Mouse (Mus musculus) inflammation-experienced regulatory T-cells, adult 6 months (primary cell): ENCODE data around the gene Raver2. TPM values are rescaled to one million over a fixed set of nuclear protein-coding genes. Genes with fewer than 3 reads are reported as not detected.
"Not testable (repeated sequence)": the region's sequence is repeated elsewhere in the genome, so short reads cannot be mapped to it uniquely, and the experiment has no call there.

ENCODE experiments used
- ATAC-seq: one replicate; pipeline ENCODE4 v1.8.0; 2017
- polyA plus RNA-seq, 3 experiments: library from polyadenylated mRNA; unstranded; fragments of 100-300 nt; shearing (Covaris generic); gene quantifications; one replicate each; pipeline ENCODE4 v1.2.1; 2017

Gene Raver2
- 1 to 10 TPM; 1.7 to 2.6 (median 2.3) TPM for polyA plus RNA-seq

GRCm38 (mm10) chr4:101068786-101069153 lies at the start of gene Raver2:
Raver2 (plus strand) TSS chr4:101068983.
- ATAC-seq = peak; percentile 25

GRCm38 (mm10) chr4:101020596-101020995 lies 48.2 kb upstream of the Raver2 start, which contains the start of gene Gm10577:
Gm10577 (minus strand) TSS chr4:101020696.
- ATAC-seq = no peak

DNA sequence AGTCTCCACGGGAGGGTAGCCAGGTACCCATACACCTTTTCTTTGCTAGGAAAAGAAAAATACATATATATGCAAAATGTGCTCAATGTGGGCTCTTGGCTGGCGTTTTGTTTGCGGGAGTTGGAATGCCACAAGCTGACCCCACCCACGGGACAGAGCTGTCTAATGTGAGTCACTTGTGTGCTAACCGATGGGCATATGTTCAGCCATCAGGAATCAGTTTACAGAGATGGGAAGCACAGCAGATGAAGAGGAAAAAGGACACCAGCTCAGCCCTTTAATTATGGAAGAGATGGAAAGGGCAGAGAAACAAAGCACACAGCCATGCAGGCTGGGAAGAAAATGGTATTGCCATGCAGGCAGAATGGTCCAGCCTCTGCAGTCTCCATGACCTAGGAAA lies 42.2 kb upstream of the Raver2 start:
- no peak for ATAC-seq

DNA sequence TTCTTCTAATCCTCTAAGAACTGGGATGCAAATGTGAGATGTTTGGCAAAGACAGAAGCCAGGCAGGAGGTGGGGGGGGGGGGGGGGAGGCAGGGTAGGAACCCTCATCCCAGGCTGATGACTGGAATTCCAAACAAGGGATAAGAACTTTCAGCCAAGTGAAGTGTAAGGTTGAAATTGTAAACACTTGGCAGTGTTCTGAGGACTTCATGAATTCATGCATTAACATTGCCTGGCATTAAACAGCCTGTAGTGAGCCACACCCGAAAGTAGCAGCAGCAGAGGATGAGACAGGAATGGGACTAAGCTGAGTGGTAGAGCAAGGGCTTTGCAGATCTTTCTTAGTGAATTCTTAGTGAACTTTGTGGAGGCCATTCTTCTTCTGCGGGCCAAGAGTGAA lies 41.8 kb upstream of the Raver2 start:
- no peak for ATAC-seq

- ATAC-seq = no peak
Observed at GRCm38 (mm10) chr4:101027852-101028411, 40.9 kb upstream of the Raver2 start.

DNA sequence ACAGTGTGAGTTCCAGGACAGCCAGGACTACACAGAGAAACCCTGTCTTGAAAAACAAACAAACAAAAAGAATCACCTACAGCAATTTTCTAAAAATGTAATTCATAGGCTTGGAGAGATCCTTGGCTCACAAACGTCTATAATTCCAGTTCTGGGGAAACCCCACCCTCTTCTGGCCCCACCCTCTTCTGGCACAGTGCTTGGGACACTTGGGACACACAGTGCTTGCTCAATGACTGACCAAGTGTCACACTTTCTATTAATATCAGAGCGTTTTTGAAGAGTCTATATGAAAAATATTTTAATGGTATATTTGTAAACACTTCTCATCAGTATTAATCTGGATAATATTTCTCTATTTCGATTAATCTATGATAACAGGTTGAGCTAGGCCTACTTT lies 35.7 kb upstream of the Raver2 start:
- ATAC-seq = no peak

GRCm38 (mm10) chr4:101035131-101035530 lies 33.7 kb upstream of the Raver2 start:
- no peak for ATAC-seq

DNA sequence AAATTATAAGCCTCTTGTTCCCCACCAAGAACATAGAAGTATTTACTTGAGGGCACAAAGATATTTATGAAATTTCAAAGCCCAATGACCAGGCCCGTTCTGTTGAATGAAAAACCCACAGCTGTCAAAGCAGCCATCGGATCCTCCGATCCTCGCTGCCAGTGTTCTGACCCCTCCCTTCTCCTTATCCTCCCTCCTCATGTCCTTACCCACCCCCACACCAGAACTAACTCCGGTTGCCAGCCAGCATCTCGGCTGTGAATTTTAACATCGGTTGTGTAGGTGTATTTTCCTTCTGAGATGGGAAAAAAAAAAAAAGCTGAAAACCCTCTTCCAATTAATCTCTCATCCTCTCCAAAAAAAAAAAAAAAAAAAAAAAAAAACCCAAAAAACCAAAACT lies 31.6 kb upstream of the Raver2 start:
- ATAC-seq = no peak

- ATAC-seq = no peak
Observed at GRCm38 (mm10) chr4:101043691-101044090, 25.1 kb upstream of the Raver2 start.

GRCm38 (mm10) chr4:101044149-101044548 lies 24.6 kb upstream of the Raver2 start:
- ATAC-seq = no peak

DNA sequence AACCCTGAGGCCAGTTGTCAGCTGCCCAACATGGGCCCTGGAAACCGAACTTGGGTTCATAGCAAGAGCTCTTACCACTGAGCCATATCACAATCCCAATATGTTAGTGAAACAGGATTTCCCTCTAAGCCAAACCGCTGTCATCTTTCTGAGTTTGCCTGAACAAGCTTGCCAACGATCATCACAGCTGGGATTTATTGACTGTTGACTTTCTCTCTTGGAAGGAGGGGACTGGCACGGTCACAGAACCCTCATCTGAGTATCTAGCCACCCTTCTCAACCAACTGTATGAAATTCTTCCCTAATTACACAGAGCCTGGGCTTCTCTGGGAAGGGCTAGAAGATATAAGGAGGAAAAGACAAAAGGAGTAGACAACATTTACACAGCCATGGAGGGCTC lies 22.2 kb upstream of the Raver2 start:
- no peak for ATAC-seq

DNA sequence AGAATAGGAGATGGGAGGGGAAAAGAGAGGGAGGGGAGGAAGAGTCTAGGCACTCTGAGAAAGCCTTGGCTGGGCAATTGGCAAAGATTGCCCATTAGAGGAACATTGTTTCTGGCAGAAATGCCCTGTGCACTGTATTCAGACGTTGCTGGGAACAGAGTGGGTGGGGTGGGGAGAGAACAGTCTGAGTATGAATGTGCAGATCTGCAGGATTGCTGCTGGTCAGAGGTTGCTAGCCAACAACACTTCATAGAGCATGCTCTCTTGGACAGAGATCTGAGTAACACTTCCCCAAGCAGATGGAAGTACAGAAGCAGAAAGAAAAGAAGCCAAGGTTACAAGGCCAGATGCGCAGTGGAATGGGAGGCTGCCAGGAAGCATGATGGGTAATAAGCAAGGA lies 6.6 kb upstream of the Raver2 start:
- ATAC-seq = no peak

DNA sequence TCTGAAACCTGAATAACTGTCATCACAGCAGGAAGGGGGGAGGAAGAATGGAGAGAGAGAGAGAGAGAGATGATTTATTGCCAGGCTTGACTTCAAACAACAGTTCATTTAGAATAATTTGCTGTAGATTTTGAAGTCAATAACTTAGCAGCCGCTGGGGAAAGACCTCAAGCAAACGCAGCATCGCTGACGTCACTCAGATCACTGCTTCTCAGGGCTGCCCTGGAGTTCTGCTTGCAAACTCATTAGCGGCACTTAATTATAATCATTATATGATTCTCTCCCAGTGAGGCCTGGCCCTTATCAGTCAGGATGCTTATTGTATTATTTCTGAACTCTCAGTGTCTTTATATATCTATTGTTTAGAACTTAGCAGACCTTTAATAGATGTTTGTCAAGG lies 2.4 kb upstream of the Raver2 start:
- ATAC-seq = no peak

- ATAC-seq = peak; percentile 17
Observed at GRCm38 (mm10) chr4:101069154-101069971, 580 bp downstream of the Raver2 start.

- ATAC-seq = no peak
Observed at GRCm38 (mm10) chr4:101071570-101071969, 2.8 kb downstream of the Raver2 start.

GRCm38 (mm10) chr4:101076425-101076824 lies 7.6 kb downstream of the Raver2 start:
- no peak for ATAC-seq

DNA sequence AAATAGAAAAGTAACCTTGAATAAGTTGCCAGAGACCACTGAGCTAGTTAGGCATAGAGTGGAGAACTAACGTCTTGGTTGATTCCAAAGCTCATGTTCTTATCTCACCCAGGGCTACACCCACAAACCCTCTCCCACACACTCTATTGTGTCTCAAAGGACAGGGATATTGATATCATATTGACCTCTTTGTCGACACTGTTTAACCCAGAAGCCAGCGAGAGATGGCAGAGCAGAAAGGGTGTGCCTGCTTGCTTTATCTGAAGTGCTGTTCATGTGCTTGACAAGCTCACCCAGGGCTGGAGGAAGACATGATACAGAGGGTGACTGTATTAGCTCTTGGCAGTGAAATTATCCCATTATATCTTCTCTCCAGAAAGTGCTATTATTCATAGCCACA lies 11.2 kb downstream of the Raver2 start:
- no peak for ATAC-seq

DNA sequence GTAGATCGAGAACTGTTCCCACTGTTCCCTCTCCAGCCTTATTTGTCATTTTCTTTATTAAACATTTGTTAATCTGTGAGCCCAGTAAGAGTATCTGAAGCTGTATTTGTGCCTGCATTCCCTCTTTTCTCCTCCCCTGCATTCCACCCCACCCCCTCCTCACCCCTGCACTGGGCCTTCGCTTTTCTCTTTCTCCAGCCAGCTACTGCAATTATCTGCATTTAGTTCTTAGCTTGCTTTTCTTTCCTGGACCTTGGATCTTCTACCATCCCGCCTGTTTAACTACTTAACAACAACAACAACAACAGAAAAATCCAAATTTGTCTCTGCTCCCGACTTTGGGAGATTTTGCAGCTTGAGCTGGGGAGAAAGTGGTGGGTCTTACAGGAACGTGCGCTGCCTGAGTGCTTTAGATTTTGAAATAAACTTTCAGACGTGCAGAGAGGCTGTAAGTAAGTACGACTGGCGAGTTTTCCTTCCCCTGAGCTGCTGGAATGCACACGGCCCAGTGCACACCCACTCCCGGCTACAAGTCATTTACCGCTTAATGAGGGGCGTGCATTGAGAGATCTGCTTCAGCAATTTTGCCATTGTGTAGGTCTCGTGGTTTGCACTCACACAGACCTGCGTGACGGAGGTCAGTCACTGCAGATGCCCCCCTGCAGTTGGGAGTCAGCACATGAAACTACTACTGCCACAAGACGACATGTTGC lies 13.5 kb downstream of the Raver2 start:
- ATAC-seq = no peak

- ATAC-seq = no peak
Observed at GRCm38 (mm10) chr4:101084863-101085262, 16.1 kb downstream of the Raver2 start.

GRCm38 (mm10) chr4:101086040-101086439 lies 17.3 kb downstream of the Raver2 start:
- no peak for ATAC-seq

- no peak for ATAC-seq
Observed at GRCm38 (mm10) chr4:101087721-101088120, 18.9 kb downstream of the Raver2 start.

DNA sequence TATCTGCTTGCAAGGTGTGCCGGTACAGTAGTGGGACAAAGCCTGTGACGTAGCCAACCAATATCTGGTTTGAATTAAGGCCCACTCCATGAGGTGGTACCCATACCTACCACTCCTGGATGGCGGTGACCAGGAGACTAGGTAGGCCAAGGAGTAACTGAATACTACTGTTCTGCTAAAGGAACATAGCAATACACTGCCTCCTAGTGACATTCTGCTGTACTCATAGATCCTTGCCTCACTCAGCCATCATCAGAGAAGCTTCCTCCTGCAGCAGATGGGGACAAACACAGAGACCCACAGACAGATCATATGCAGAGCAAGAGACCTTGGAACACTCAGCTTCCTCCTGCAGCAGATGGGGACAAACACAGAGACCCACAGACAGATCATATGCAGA lies 21.8 kb downstream of the Raver2 start:
- ATAC-seq = not testable (repeated sequence)

DNA sequence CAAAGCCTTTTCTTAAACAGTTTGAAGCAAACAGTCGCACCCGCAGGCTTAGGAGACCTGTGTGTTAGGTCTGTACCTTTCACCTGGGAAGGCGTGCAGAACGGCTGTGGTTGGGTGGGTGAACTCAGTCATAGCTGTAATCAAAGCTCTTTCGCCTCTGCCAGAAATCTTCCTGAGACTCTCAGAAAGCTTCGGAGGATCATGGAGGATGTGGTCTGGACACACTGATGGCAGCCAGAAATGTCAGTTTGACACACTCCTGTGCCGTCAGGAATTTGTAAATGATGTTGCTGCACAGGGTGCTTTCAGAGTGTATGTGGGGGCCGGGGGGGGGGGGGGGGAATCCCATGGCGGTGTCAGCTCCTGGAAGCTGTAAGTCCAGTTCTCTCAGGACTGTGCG lies 24.5 kb downstream of the Raver2 start:
- ATAC-seq = no peak

DNA sequence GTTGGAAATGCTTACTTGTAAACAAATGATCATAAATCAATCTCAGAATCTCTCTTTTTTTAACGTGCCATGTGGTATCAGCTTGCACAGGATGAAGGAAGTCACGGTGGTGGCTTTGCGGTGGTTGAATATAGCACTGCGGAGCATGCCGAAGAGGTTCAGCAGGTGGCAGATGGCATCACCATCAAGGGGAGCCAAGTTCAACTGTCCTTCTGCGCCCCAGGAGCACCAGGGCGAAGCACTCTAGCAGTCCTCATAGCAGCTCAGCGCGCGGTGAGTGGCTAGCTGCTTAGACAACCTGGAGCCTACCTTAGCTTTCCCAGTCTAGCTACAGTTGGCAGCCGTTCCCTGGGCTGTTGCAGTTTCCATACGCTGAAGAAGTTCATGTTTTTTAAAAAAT lies 38.3 kb downstream of the Raver2 start:
- no peak for ATAC-seq
